Mouse (Mus musculus) c-Kit-negative CD71-positive TER-119-positive erythroid progenitor cells, embryonic 14.5 days (primary cell): Measurements from ENCODE around the gene Gm17364.
"Not testable (repeated sequence)": the region's sequence is repeated elsewhere in the genome, so short reads cannot be mapped to it uniquely, and the experiment has no call there.

Experiments used
- DNase-seq: peaks from one replicate; pipeline ENCODE4 v3.0.0-alpha.2; 2013; ENCODE audit warnings: low read depth, low spot score

The Gm17364 gene

DNA sequence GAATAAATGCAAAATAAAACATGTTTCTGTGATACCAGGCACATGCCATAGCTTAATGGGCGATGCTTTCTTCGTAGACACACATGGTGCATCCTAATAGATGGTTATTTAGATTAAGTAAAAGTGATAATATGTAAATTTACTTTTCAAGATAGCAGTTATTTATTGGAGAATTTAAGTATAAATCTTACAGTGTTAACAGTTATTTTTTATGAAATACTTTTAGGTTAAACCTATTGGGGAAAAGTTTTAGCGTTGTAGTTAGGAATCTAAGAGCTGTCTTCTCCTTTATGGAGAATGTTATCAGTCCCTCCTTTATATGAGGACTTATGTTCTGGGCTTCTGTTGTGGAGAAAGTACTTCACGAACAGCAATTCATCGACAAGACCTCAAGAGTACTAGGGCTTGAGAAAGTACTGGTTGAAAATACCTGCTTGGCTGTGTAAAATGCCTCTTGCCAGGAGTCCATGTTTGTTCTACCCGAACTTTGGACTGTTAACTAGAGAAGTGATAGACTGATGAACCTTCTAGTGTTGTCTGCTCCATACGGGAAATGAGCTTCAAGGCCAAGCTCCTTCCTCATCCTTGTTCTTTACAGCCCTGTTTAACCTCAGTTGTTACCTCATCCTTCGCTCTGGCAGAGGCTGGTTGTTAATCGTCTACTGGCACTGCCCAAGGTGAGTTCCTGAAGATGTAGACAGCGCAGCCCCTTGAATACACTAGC lies at the start of gene Gm17364:
Gene Gm17364, minus strand, starts transcription at position 51 of the 724 bp plus-strand sequence.
- DNase-seq, result no peak

- DNase-seq, result no peak
Observed at GRCm38 (mm10) chr13:41321433-41321832, 47.7 kb upstream of the Gm17364 start.

DNA sequence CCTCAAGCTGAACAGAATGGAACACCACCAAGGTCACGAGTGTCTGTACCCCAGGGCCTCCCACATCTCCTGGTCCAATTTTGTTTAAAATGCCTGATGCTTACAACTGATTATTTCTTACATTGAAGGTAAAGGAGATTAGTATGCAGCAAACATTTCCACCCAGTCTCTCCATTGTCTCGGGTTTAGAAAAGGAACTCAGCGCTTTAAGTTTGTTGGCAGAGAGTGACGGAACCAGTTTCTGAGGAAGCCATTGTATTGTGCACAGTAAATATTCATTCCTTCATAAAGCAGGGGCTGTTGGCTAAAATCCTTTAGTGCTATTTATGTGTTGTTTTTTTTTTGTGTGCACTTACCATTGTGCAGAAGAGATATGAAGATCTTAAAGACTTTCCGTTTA lies 47.0 kb upstream of the Gm17364 start:
- DNase-seq, result no peak

GRCm38 (mm10) chr13:41302716-41303115 lies 28.9 kb upstream of the Gm17364 start:
- DNase-seq, result no peak

- DNase-seq, result no peak
Observed at GRCm38 (mm10) chr13:41300037-41300436, 26.3 kb upstream of the Gm17364 start.

GRCm38 (mm10) chr13:41298996-41299395 lies 25.2 kb upstream of the Gm17364 start:
- DNase-seq, result no peak

DNA sequence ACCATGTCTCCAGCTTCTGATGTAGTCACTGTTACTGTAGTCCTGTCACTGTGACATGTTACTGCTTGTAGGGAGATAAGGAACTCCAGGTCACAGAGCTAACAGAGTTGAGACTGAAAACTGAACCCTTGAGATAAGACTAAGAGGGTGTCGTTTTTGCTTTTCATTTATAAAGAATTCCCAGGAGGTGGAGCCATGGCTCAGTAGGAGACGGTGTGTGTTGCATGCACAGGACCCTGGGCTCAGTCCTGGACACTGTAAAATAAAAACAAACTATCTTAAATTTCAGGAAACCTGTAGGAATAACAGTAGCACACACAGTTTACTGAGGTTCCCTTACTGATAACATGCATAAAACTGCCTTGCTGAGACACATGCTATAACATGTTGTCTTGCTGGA lies 24.8 kb upstream of the Gm17364 start:
- DNase-seq, result no peak

GRCm38 (mm10) chr13:41296396-41296795 lies 22.6 kb upstream of the Gm17364 start:
- no peak for DNase-seq

- no peak for DNase-seq
Observed at GRCm38 (mm10) chr13:41295886-41296285, 22.1 kb upstream of the Gm17364 start.

DNA sequence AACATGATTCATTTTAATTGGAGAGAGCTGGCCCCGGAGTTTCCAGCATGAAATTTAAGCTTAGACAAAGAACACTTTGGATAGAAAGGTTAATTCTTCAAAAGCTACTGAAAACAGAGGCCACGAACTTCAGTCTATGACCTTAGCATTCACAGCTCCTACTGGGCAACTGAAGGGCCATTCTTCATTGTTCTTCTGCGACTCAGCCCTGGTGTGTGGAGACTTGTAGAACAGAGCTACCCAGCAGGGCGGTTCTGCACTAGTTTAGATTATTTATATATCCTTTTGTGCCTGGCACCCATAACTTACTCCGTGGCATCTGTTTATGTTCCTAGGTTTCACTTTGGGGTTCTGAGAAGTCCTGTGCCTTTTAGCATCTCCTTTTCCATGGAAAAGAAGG lies 19.8 kb upstream of the Gm17364 start:
- no peak for DNase-seq

GRCm38 (mm10) chr13:41291466-41291974 lies 17.7 kb upstream of the Gm17364 start:
- no peak for DNase-seq

GRCm38 (mm10) chr13:41286285-41286684 lies 12.5 kb upstream of the Gm17364 start:
- DNase-seq, result no peak

- no peak for DNase-seq
Observed at GRCm38 (mm10) chr13:41285448-41285847, 11.7 kb upstream of the Gm17364 start.

GRCm38 (mm10) chr13:41283256-41283655 lies 9.5 kb upstream of the Gm17364 start:
- peak; percentile 3 for DNase-seq

GRCm38 (mm10) chr13:41280696-41281095 lies 6.9 kb upstream of the Gm17364 start:
- DNase-seq, result no peak

DNA sequence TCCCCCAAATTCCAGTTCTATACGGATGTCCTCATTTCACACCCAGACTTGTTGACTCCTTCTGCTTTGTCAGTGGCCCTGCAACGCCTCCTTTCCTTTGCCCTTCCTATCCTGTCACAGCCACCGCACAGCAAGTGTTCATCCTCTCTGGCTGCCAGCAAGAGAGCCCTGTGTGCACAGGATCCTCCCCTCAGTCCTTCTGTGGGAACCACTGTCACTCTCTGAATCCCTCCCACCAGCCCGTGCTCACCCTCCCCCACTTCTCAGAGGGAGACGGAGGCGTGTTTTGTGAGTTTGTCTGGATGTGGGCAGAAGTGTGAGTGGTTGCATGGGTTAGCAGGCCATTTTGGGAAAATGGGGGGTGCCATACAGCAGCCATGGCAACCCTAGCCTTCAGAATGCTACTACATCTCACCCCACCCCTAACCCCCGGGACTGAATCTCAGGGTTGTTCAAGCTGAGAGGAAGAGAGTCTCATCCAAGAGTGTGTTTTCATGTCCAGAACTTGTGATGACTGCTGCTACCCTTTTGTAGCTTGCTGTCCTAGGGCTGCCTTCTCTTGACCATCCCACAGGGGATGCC lies 5.9 kb downstream of the Gm17364 start:
- DNase-seq, result no peak

DNA sequence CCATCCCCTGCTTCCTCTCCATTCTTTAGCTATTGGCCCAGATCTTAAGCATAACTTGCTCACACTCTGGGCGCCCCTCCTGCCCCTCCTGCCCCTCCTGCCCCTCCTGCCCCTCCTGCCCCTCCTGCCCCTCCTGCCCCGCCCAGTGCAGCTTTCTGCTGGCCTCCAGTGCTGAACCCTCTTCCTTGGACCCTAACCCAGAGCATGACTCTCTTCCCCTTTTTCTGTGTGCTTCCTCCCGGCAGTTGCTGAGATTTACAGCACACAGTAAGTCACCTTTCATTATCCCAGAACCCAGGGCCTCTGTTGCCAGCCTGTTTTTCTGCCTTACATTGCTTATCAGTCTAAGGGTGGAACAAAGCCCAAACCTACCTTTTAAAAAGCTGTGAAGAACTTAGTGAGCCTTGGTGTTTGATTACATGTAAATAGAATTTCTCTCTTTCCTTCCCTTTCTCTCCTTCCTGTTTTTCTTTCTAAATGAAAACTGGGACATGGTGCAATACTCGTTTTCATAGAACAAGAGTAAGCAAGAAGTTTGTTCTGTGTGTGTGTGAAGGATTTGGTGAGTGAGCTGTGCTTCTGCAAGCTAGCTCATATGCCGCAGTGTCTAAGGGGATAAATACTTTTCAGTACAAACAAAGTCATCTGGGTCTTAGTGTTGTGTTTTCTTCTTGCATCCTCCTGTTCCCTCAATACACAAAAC lies 10.3 kb downstream of the Gm17364 start:
- DNase-seq, result no peak

DNA sequence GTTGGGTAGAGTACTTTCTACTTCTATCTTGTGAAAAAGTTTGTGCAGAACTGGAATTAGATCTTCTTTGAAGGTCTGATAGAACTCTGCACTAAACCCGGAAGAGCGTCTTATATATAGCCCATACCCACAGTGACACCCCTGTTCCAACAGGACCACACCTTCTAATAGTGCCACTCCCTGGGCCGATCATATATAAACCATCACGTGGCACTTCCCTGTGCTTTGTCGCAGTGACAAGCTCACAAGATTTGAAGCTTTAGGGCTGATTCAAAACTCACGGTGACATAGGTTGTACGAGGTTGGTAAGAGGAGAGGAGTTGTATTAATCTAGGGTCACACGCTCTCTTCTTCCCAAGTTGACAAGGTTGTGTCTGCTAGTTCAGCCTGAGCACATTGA lies 12.2 kb downstream of the Gm17364 start:
- DNase-seq, result not testable (repeated sequence)

GRCm38 (mm10) chr13:41257851-41258250 lies 15.9 kb downstream of the Gm17364 start:
- DNase-seq, result no peak

- DNase-seq, result no peak
Observed at GRCm38 (mm10) chr13:41256962-41257361, 16.8 kb downstream of the Gm17364 start.

- no peak for DNase-seq
Observed at GRCm38 (mm10) chr13:41256126-41256525, 17.7 kb downstream of the Gm17364 start.

- DNase-seq, result no peak
Observed at GRCm38 (mm10) chr13:41252736-41253135, 21.0 kb downstream of the Gm17364 start.

DNA sequence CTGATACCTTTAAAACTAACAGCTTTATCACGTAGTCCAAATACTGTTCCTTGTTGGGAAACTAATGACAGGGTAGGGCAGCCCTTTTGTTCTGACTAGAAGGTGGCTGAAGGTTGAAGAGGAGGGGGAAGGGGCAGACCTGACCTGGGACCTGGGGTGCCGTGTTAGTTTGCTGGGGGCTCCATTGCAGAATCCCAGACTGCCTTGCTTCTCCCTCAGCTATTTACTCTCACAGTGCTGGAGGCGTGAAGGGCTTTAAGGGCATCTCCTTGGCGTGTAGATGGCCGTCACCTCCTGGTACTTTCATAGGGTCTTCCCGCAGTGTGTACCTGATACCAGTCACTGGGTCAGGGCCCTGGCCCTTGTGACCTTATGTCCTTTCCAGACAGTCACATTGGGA lies 21.6 kb downstream of the Gm17364 start:
- no peak for DNase-seq
